Mouse (Mus musculus) liver (tissue): ENCODE measurements around the gene Galnt15.

Experiments used
- DNase-seq: peaks from one replicate; pipeline ENCODE4 v3.0.0-alpha.2; 2020; ENCODE audit warnings: mixed read lengths

Gene Galnt15

GRCm38 (mm10) chr14:32091124-32091523 lies 62.3 kb downstream of the Galnt15 start:
- no peak for DNase-seq

GRCm38 (mm10) chr14:32091704-32092103 lies 62.9 kb downstream of the Galnt15 start:
- DNase-seq, result no peak

GRCm38 (mm10) chr14:32093018-32093417 lies 64.2 kb downstream of the Galnt15 start:
- no peak for DNase-seq

- no peak for DNase-seq
Measured at GRCm38 (mm10) chr14:32093500-32094117, 64.8 kb downstream of the Galnt15 start.

GRCm38 (mm10) chr14:32095646-32096045 lies 66.9 kb downstream of the Galnt15 start:
- no peak for DNase-seq

GRCm38 (mm10) chr14:32096740-32097139 lies 68.0 kb downstream of the Galnt15 start:
- DNase-seq, result no peak

- DNase-seq, result no peak
Measured at GRCm38 (mm10) chr14:32097691-32098090, 68.9 kb downstream of the Galnt15 start.

- no peak for DNase-seq
Measured at GRCm38 (mm10) chr14:32098951-32099350, 70.2 kb downstream of the Galnt15 start.

- DNase-seq, result no peak
Measured at GRCm38 (mm10) chr14:32103556-32103955, 74.8 kb downstream of the Galnt15 start.

GRCm38 (mm10) chr14:32105663-32106062 lies 76.9 kb downstream of the Galnt15 start:
- DNase-seq, result no peak

GRCm38 (mm10) chr14:32106911-32107310 lies 78.1 kb downstream of the Galnt15 start:
- DNase-seq, result no peak
